Mouse (Mus musculus): ENCODE results near the gene Pin1rt1. TPM values are rescaled to one million over a fixed set of nuclear protein-coding genes. Genes with fewer than 3 reads are reported as not detected.

Gene Pin1rt1
- polyA plus RNA-seq, 1 experiment from 2014 or later = not detected

DNA sequence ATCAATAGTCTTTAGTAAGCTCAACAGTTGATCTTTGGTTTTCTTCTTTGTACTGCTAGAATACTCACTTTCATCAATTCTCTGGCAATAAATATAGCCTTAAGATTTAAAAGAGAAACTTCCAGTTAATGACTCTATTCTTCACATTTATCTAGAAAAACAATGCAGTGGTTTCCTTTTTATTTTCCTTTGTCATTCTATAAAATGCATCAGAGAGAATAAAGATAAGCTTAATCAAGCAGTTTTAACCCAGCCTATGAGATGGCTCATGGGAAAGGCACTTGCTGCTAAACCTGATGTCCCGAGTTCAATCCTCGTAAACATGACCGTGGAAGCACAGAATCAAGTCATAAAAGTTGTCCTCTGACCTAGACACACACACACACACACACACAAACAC is 5.8 kb upstream of the Pin1rt1 start:
- Histone ChIP-seq H3K27ac (ENCODE audit: low read depth, low read length) (no peak overlapping the region), H3K4me3 (ENCODE audit: low read length) (no peak overlapping the region), H3K4me2 (replicated peaks; ENCODE audit: low read depth, low read length) (no peak overlapping the region), H3K9ac (ENCODE audit: low read depth, low read length) (no peak overlapping the region), H3K36me3 (ENCODE audit: control insufficient read depth, insufficient read depth, low read length) (no peaks in the 10 kb centered on the region), H3K27me3 (ENCODE audit: control insufficient read depth, insufficient read depth, low read length) (no peaks in the 10 kb centered on the region), H3K9me3 (ENCODE audit: control insufficient read depth, low read length) (no peaks in the 10 kb centered on the region), H3K4me1 (ENCODE audit: control insufficient read depth, insufficient read depth, low read length) (no peaks in the 10 kb centered on the region)
- WGBS = 51% methylated on average over 3 of the region's 3 CpGs
- no peak for ATAC-seq (ENCODE audit: low FRiP score, low TSS enrichment)

DNA sequence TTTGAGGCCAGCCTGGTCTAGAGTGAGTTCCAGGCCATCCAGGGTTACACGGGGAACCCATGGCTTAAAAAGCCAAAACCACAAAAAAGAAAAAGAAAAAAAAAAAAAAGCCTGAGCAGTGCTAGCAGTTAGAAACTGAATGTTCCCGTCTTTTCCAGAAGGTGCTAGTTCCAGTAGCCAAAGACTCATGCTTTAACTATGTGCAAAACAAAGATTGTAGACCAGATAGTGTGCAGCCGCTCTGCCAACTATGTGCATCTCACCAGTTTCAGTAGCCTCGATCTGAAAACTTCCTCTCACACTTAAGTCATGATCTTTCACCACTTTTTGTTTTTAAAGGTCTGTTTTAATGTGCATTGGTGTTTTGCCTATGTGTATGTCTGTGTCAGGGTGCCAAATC is 1.6 kb upstream of the Pin1rt1 start:
- ATAC-seq (ENCODE audit: low FRiP score, low TSS enrichment) = no peak

DNA sequence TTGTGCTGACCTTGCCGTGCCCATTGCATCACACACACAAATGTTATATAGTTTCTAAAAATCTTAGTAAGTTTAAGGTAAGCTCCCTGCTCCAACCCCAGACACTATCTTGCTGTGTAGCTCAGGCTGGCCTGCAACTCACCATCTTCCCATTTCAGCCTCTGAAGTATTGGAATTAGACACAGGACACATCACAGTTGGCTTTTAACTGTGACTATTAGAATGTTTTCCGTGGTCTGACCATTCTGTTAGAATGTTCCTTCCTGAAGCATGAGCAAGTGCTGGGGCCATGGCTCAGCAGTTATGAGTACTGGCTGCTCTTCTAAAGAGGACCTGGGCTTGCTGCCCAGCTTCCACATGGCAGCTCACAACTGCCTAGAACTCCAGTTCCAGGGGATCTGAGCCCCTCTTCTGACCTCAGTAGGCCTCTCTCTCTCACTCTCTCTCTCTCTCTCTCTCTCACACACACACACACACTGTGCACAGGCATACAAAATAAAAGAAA is 1.1 kb upstream of the Pin1rt1 start:
- no peaks in the 10 kb centered on the region for H3K27me3 ChIP-seq (ENCODE audit: control insufficient read depth, insufficient read depth, low read length)
- no peak overlapping the region for H3K4me2 ChIP-seq (replicated peaks; ENCODE audit: low read depth, low read length)
- H3K36me3 ChIP-seq (ENCODE audit: control insufficient read depth, insufficient read depth, low read length) = no peaks in the 10 kb centered on the region
- no peak for ATAC-seq (ENCODE audit: low FRiP score, low TSS enrichment)
- no peaks in the 10 kb centered on the region; the same call in 1 of the 2 replicates for H3K4me1 ChIP-seq (ENCODE audit: control insufficient read depth, insufficient read depth, low read length)
- 88% methylated on average over 2 of the region's 2 CpGs for WGBS
- no peak overlapping the region for H3K9ac ChIP-seq (ENCODE audit: low read depth, low read length)
- no peak overlapping the region for H3K27ac ChIP-seq (ENCODE audit: low read depth, low read length)
- H3K9me3 ChIP-seq (ENCODE audit: control insufficient read depth, low read length) = no peaks in the 10 kb centered on the region
- no peak overlapping the region for H3K4me3 ChIP-seq (ENCODE audit: low read length)

More for the DNA sequence above, 1.6 kb upstream of the Pin1rt1 start:
- H3K9ac ChIP-seq (ENCODE audit: low read depth, low read length) = no peak overlapping the region
- no peaks in the 10 kb centered on the region for H3K36me3 ChIP-seq (ENCODE audit: control insufficient read depth, insufficient read depth, low read length)
- no peaks in the 10 kb centered on the region for H3K27me3 ChIP-seq (ENCODE audit: control insufficient read depth, insufficient read depth, low read length)
- no peak overlapping the region for H3K4me2 ChIP-seq (replicated peaks; ENCODE audit: low read depth, low read length)
- no peaks in the 10 kb centered on the region for H3K9me3 ChIP-seq (ENCODE audit: control insufficient read depth, low read length)
- 83% methylated on average over 4 of the region's 4 CpGs for WGBS
- H3K27ac ChIP-seq (ENCODE audit: low read depth, low read length) = no peak overlapping the region
- H3K4me3 ChIP-seq (ENCODE audit: low read length) = no peak overlapping the region
- H3K4me1 ChIP-seq (ENCODE audit: control insufficient read depth, insufficient read depth, low read length) = no peaks in the 10 kb centered on the region; the same call in 1 of the 2 replicates

DNA sequence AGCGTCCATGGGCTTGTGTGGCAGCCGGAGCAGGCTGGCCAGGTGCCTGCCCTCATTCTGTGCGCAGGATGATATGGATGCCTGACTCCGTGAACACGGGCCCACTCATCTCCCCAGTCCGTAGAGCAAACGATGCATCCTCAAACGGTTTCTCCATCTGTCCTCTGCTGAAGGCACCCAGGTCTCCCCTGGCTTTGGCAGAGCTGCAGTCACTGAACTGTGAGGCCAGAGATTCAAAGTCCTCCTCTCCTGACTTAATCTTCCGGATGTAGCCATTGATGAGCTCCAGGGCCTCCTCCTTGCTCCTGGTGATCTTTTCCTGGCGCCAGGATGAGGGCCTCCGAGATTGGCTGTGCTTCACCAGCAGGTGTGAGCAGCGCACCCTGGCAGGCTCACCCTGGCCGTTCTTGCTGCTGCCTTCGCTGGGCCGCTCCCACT is 1.9 kb downstream of the Pin1rt1 start:
- Histone ChIP-seq H3K9ac (ENCODE audit: low read depth, low read length) (no peak overlapping the region), H3K4me3 (ENCODE audit: low read length) (no peak overlapping the region), H3K36me3 (ENCODE audit: control insufficient read depth, insufficient read depth, low read length) (no peaks in the 10 kb centered on the region), H3K4me1 (ENCODE audit: control insufficient read depth, insufficient read depth, low read length) (peaks cover 10% of the 10 kb centered on the region), H3K27me3 (ENCODE audit: control insufficient read depth, insufficient read depth, low read length) (no peaks in the 10 kb centered on the region), H3K9me3 (ENCODE audit: control insufficient read depth, low read length) (no peaks in the 10 kb centered on the region), H3K4me2 (replicated peaks; ENCODE audit: low read depth, low read length) (no peak overlapping the region), H3K27ac (ENCODE audit: low read depth, low read length) (no peak overlapping the region)
- no peak for ATAC-seq (ENCODE audit: low FRiP score, low TSS enrichment)
- 39% methylated on average over 15 of the region's 15 CpGs for WGBS

DNA sequence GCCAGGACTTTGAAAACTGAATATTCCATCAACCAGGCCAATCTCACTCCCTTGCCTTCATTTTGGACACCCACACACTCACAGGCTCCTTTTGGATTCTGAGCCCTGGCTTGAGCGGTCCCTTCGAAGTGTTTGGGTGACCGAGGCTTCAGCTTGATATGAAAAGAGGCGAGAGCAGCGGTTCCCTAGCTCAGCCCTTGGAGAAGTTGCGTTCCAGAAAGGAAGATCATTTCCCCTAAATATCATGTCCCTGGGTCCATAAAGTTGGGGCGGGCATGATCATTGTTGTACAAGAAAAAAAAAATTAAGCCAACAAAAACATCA is 3.7 kb downstream of the Pin1rt1 start:
- Histone ChIP-seq H3K4me1 (ENCODE audit: control insufficient read depth, insufficient read depth, low read length) (peaks cover 10% of the 10 kb centered on the region), H3K9me3 (ENCODE audit: control insufficient read depth, low read length) (no peaks in the 10 kb centered on the region), H3K4me3 (ENCODE audit: low read length) (peak overlapping the region; percentile 92), H3K27ac (ENCODE audit: low read depth, low read length) (peak overlapping the region; percentile 81), H3K36me3 (ENCODE audit: control insufficient read depth, insufficient read depth, low read length) (no peaks in the 10 kb centered on the region), H3K9ac (ENCODE audit: low read depth, low read length) (peak overlapping the region; percentile 84), H3K4me2 (replicated peaks; ENCODE audit: low read depth, low read length) (peak overlapping the region; percentile 71), H3K27me3 (ENCODE audit: control insufficient read depth, insufficient read depth, low read length) (no peaks in the 10 kb centered on the region)
- ATAC-seq (ENCODE audit: low FRiP score, low TSS enrichment) = peak; percentile 37; the same call in 1 of the 2 replicates
- 2% methylated on average over 7 of the region's 7 CpGs for WGBS

DNA sequence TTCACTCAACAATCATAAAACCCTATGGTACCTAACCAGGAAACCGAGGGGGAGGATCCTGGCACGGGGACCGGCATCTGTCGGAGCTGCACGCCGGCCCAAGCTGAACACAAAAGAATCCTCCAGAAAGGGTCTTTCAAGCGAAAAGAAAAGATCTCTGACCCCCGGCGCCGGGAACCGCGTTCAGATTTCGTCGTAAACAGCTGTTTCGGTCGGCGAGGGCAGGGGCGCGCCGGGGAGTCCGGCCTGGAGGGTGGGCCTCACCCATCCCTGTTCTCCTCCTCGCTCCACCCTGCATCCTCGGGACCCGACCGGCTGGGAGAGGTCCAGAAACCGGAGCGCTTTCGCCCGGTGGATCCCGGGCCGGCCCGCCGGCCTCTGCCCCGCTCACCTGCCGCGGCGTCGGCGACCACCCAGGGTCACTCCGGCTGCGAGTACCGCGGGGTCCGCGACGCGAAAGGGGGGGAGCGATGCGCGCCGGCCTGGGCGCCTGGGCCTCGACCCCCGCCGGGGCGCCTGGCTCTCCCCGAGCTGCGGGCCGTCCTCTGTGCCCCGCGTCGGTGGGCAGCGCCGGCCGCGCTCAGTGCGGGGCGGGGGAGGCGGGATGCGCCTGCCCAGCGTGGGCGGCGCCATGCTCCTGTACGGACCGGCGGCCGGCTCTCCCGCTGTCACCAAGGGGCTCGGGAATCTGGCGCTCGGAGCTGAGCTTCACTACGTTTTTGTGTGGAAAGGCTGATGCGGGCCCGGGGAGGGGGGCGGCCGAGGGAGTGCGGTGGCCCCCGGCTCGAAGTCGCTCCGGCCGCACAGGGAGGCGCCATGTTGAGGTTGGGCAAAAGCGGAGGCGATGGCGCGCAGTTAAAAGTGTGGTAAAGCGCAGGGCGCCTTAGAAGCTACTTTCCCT is 4.3 kb downstream of the Pin1rt1 start, which contains the start of gene Tcp11l1:
TSS of gene Tcp11l1 (minus strand) at position 585 of the 901 bp plus-strand sequence.
- H3K9ac ChIP-seq (ENCODE audit: low read depth, low read length) = peak within 1 kb of the TSS; percentile 84
- H3K4me2 ChIP-seq (replicated peaks; ENCODE audit: low read depth, low read length) = peak within 1 kb of the TSS; percentile 71
- H3K4me3 ChIP-seq (ENCODE audit: low read length) = peak within 1 kb of the TSS; percentile 92
- H3K27me3 ChIP-seq (ENCODE audit: control insufficient read depth, insufficient read depth, low read length) = no peaks in the 10 kb centered on the region
- H3K36me3 ChIP-seq (ENCODE audit: control insufficient read depth, insufficient read depth, low read length) = no peaks in the 10 kb centered on the region
- under 1% methylated on average over 78 of the region's 99 CpGs for WGBS
- H3K4me1 ChIP-seq (ENCODE audit: control insufficient read depth, insufficient read depth, low read length) = peaks cover 10% of the 10 kb centered on the region
- H3K9me3 ChIP-seq (ENCODE audit: control insufficient read depth, low read length) = no peaks in the 10 kb centered on the region
- peak within 1 kb of the TSS; percentile 81 for H3K27ac ChIP-seq (ENCODE audit: low read depth, low read length)
- peak; percentile 92 for ATAC-seq (ENCODE audit: low FRiP score, low TSS enrichment)

DNA sequence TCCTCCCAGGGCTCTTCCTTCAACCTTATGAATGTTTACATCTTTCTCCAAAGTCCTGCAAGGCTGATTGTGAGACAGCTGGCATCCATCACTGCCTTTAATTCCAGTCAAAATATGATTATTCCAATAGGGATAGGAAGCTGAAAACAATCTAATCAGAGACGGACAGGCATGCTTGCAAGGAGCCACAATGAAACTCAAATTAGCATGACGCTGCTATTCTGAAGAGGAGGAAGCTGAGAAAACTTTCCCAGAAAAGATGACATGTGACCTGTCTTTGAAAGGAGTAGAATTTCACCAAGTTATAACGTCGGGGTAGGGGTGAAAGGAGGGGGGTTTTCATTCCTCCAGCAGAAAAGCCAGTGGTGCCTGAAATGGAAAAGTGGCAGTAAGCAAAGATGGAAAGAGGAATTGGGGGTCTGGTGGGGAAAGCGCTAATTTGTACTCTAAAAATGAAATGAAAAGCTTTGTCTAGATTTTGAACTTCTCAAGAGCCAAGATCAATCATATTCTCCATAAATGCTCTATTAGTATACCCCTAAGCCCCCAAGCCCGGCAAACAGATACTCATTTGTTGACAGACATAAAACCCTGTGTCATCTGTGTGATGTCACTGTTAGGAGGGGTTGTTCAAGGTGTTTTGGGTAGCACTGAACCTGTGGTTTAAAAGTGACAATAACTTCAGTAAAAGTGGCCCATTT is 5.4 kb downstream of the Pin1rt1 start:
- Histone ChIP-seq H3K27ac (ENCODE audit: low read depth, low read length) (no peak overlapping the region), H3K27me3 (ENCODE audit: control insufficient read depth, insufficient read depth, low read length) (no peaks in the 10 kb centered on the region), H3K4me2 (replicated peaks; ENCODE audit: low read depth, low read length) (peak overlapping the region; percentile 71), H3K4me3 (ENCODE audit: low read length) (peak overlapping the region; percentile 92), H3K9ac (ENCODE audit: low read depth, low read length) (no peak overlapping the region; the same call in 1 of the 2 replicates), H3K36me3 (ENCODE audit: control insufficient read depth, insufficient read depth, low read length) (no peaks in the 10 kb centered on the region), H3K4me1 (ENCODE audit: control insufficient read depth, insufficient read depth, low read length) (peaks cover 10% of the 10 kb centered on the region), H3K9me3 (ENCODE audit: control insufficient read depth, low read length) (no peaks in the 10 kb centered on the region)
- 23% methylated on average over 6 of the region's 6 CpGs for WGBS
- ATAC-seq (ENCODE audit: low FRiP score, low TSS enrichment) = no peak

DNA sequence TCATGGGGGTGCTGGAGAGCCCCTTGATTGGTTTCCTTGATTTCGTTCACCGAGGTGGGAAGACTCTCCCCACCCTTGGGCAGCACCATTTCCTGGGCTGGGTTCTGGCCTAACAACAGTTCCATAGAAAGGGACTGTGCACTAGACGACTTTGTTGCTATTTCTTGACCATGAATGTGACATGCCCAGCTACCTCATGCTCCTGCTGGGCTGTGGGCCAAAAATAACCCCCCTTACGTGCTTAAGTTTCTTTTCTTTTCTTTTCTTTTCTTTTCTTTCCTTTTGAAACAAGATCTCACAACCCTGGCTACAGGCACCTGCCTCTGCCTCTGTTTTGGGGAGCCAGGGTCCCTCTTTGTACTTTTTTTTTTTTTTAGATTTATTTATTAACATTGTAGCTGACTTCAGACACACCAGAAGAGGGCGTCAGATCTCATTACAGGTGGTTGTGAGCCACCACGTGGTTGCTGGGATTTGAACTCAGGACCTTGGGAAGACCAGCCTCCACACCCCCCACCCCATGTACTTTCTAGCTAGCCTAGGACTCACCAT is 6.3 kb downstream of the Pin1rt1 start:
- Histone ChIP-seq H3K27ac (ENCODE audit: low read depth, low read length) (no peak overlapping the region), H3K36me3 (ENCODE audit: control insufficient read depth, insufficient read depth, low read length) (no peaks in the 10 kb centered on the region), H3K9ac (ENCODE audit: low read depth, low read length) (no peak overlapping the region), H3K4me1 (ENCODE audit: control insufficient read depth, insufficient read depth, low read length) (peaks cover 10% of the 10 kb centered on the region), H3K27me3 (ENCODE audit: control insufficient read depth, insufficient read depth, low read length) (no peaks in the 10 kb centered on the region), H3K9me3 (ENCODE audit: control insufficient read depth, low read length) (no peaks in the 10 kb centered on the region), H3K4me3 (ENCODE audit: low read length) (no peak overlapping the region), H3K4me2 (replicated peaks; ENCODE audit: low read depth, low read length) (no peak overlapping the region)
- WGBS = 60% methylated on average over 6 of the region's 6 CpGs
- ATAC-seq (ENCODE audit: low FRiP score, low TSS enrichment) = no peak

Measured in kidney, embryonic 14.5 days (tissue).